Mouse (Mus musculus) megakaryocyte-erythroid progenitor cell, adult 5-6 weeks (primary cell): ENCODE data around the gene Fam47e. TPM values are rescaled to one million over a fixed set of nuclear protein-coding genes. Genes with fewer than 3 reads are reported as not detected.
"Not testable (repeated sequence)": the region's sequence is repeated elsewhere in the genome, so short reads cannot be mapped to it uniquely, and the experiment has no call there.

ENCODE experiments used
- ATAC-seq: replicated peaks from 2 replicates; pipeline ENCODE4 v1.8.0; 2016; ENCODE audit warnings: mild to moderate bottlenecking, inconsistent platforms; ENCODE audit not compliant: severe bottlenecking, poor library complexity, low FRiP score, low TSS enrichment
- total RNA-seq, 2 experiments: library from RNA; stranded (forward) in 1 of 2; stranded (reverse) in 1 of 2; fragments of 200-1000, 215-1000 nt in 1 of 2; fragments of >200 nt in 1 of 2; fragmentation: Nextera tagmentation in 1 of 2; gene quantifications; 2 replicates each; pipeline ENCODE4 v1.2.3; 2014 to 2017

Fam47e gene
- total RNA-seq (2014; fragmentation: Nextera tagmentation), result not detected in 2 replicates
- not detected in 2 replicates for total RNA-seq (2017)

GRCm38 (mm10) chr5:92554891-92555511 lies at the start of gene Fam47e:
Gene Fam47e, plus strand, starts transcription at chr5:92555069.
- no peak for ATAC-seq

DNA sequence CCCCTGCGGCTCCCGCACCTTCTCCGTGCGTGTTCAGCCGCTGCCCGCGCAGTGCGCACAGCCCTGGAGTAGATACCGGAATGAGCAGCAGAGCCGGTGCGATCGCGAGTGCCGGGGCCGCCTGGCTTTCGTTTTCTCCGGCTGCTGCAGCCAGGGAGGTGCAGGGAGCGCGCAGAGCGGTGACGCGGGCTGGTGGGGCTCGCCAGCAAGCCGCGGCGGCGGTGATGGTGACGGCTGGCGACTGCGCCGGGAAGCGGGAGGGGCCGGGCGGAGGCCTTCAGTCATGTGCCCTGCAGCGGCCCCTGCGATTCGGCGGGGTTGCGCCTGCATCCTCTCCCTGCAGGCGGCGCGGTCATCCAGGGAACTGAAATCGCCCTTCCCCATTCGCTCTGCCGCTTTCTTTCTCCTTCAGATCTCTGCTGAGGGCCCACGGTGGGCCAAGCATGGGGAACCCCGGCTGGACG lies 49.4 kb upstream of the Fam47e start:
- peak; percentile 90 for ATAC-seq

DNA sequence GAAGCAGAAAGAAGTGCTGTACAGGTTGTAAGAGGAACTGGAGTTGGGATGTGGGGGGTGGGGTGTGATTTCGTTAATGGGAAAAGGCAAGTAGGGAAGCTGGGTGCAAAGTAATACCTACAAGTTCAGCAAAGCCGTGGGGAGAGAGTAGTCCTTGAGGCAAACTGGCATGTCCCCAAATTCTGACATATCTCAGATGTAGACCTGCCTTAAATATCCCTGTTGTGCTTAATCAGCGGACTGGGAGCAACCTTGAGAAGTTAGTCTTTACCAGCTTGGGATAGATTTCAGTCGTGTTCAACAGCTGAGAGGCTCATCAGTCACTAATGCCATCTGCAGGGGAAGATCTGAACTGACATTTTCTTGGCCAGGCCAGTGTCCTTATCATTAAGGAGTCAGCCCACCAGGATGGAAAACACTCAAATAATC lies 48.6 kb upstream of the Fam47e start:
- peak; percentile 60 for ATAC-seq

DNA sequence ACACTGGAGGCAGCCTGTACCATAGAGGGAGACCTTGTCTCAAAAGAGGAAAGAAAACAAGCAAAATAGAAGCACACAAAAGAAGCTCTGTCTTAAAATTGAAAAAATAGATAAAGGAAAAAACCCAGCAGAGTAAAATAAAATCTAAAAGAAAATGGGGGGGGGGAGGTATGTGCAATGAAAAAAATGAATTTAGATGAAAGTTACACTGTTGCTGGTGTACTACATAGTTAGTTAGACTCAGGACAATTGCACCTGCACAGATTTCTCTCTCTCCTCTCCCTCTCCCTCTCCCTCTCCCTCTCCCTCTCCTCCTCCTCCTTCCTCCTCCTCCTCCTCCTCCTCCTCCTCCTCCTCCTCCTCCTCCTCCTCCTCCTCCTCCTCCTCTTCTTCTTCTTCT lies 48.1 kb upstream of the Fam47e start, which contains the start of gene Scarb2:
TSS of gene Scarb2 (minus strand) at position 101 of the 400 bp plus-strand sequence.
- no peak for ATAC-seq

- ATAC-seq, result no peak
Observed at GRCm38 (mm10) chr5:92508853-92509252, 46.0 kb upstream of the Fam47e start.

DNA sequence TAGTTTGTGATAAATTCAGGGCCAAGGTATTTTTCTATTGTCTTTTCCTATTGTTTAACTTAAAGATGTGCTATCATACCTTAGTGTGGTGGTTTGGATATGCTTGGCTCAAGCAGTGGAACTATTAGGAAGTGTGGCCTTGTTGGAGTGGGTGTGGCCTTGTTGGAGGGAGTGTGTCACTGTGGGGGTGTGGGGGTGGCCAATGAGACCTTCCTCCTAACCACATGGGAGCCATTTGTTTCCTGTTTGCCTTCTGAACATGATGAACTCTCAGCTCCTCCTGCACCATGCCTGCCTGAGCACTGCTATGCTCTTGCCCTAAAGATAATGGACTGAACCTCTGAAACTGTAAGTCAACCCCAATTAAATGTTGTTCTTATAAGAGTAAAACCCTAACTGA lies 43.6 kb upstream of the Fam47e start:
- ATAC-seq, result no peak

- no peak for ATAC-seq
Observed at GRCm38 (mm10) chr5:92512066-92512465, 42.8 kb upstream of the Fam47e start.

GRCm38 (mm10) chr5:92521131-92521530 lies 33.7 kb upstream of the Fam47e start:
- not testable (repeated sequence) for ATAC-seq

GRCm38 (mm10) chr5:92524821-92525258 lies 30.0 kb upstream of the Fam47e start:
- peak; percentile 90 for ATAC-seq

DNA sequence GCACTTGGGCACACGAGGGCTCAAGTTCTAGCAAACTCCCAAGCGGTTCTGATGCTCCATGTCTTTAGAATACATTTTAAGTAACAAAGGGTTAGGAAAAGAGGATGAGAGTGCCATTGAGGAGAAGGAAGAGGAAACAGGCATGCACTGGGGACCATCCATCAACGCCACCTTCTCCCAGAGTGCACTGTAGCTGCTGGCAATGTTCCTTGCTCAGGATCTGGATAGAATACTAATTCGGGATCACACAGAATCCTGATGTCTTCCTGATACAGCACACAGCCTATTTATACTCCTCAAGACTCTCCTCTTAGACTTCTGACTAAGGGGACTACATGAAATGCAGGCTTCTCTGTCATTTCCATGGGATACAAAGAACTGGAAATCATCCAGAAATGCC lies 15.2 kb upstream of the Fam47e start:
- no peak for ATAC-seq

DNA sequence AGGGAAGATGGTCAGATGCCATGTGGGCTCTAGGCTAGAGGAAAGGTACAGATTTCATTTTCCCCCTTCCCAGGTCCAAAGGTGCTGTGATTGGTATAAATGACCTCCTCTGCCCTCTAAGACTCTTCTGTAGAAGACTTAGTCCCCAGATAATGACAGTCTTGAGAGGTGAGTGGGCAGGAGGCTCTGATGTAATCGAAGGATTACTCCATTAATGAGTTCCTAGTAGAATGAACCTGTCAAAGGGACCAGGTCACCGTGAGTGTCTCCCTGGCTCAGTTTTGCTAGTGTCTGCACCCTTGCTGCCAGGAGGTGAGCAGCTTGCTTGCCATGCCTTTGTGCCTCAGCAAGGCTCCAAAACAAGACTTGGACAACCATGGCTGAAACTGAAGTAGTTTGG lies 2.3 kb upstream of the Fam47e start:
- ATAC-seq, result no peak

- no peak for ATAC-seq
Observed at GRCm38 (mm10) chr5:92553939-92554338, 930 bp upstream of the Fam47e start.

GRCm38 (mm10) chr5:92554443-92554842 lies 426 bp upstream of the Fam47e start:
- ATAC-seq, result no peak

DNA sequence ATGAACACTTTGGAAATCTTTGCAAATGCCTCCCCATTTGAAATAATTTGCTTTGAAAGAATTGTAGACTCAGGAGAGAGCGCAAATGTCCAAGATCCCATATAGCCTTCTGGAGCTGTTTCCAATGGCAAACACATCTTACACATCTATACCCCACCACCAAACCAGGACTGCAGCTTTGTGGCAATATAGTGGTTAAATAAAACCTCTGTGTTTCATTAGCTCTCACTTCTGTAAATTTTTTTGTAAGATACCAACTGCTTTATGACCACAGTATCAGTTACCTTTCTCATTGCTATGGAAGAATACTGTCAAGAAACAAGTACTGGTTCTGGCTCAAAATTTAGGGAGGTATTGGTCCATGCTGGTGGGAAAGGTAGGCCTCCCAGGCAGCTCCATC lies 1.0 kb downstream of the Fam47e start:
- no peak for ATAC-seq

GRCm38 (mm10) chr5:92557508-92557907 lies 2.6 kb downstream of the Fam47e start:
- no peak for ATAC-seq

GRCm38 (mm10) chr5:92560201-92560600 lies 5.3 kb downstream of the Fam47e start:
- ATAC-seq, result no peak

DNA sequence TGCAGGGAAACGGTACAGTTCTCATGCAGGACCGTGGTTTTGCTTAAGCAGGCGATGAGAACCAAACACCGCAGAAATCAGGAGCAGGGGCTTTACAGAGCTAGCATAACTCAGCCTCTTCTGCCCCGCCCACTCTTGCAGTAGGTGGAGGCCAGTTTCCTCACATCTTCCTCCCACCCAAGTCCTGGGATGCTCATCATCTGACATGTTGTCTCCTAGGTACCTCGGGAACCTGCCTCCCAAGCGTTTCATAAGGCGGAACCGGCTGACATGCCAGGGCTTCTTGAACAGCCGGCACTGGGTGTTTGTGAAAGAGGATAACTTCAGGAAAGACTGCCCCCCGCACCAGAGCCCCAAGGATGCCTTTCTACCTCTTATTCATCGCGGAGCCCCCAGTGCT lies 7.1 kb downstream of the Fam47e start:
- ATAC-seq, result no peak

GRCm38 (mm10) chr5:92571232-92571631 lies 16.4 kb downstream of the Fam47e start:
- no peak for ATAC-seq

- ATAC-seq, result no peak
Observed at GRCm38 (mm10) chr5:92579559-92579958, 24.7 kb downstream of the Fam47e start.

DNA sequence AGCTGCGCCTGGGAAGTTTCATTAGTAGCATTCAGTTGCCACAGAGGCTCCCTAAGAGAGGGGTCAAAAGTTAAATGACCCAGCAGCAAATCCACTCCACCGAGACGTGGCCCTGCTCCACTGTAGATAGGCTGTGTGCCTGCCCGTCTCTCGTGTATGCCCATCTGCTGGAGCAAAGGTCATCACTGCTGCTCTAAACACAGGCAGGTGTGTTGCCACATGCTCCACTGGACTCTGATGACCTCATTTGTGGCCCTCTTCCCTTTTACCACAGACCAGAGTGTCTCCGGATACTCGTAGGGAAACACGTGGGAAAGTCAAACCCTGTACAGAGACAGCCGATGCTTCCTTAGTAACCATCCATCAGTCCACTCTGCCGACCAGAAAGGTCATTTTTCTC lies 31.1 kb downstream of the Fam47e start:
- no peak for ATAC-seq

DNA sequence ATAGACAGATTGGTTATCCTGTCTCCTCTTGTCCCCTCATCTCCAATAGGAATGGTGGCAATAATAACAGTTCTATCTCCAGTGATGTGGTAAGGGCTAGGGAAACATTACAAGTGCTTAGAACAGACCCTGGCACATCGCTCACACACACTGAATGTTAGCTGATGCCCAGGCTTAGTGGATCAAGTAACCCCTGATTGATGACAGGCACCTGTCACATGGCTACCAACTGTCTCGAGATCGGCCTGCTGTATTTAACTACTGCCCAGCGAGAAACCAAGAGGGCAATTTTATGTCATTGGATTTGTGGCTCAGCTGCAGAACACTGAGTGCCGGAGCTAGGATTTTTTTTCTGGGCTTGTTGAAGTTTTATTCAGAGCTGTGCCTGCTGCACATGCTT lies 40.2 kb downstream of the Fam47e start:
- ATAC-seq, result no peak
